Mouse (Mus musculus) ES-Bruce4 (cell line): ENCODE results near the gene Kif22.

Experiments used
- CTCF ChIP-seq: IDR thresholded peaks from one replicate; pipeline ENCODE4 v1.8.1; 2011; ENCODE audit warnings: low read depth, low read length
- EP300 ChIP-seq: IDR thresholded peaks from 2 replicates; pipeline ENCODE4 v1.6.1; 2011; ENCODE audit warnings: low read depth, low read length; ENCODE audit not compliant: insufficient read depth
- POLR2A ChIP-seq: IDR thresholded peaks from one replicate; pipeline ENCODE4 v1.8.1; 2011; ENCODE audit warnings: low read length; ENCODE audit not compliant: insufficient read depth

- TF ChIP-seq CTCF (no peak), EP300 (no peak), POLR2A (no peak)
Measured at GRCm38 (mm10) chr7:127013385-127013784, 28.9 kb downstream of the Kif22 start.
